Mouse (Mus musculus) liver, embryonic 14.5 days (tissue): ENCODE results near the gene Gadd45g.
A peak's percentile ranks its signal among the peaks of the same experiment; 100 is the strongest.

Experiments used
- CTCF ChIP-seq: IDR thresholded peaks from 2 replicates; pipeline ENCODE4 v1.5.1; 2016; ENCODE audit warnings: antibody characterized with exemption, low read depth, control low read depth
- EP300 ChIP-seq: IDR thresholded peaks from 2 replicates; pipeline ENCODE4 v1.6.1; 2016; ENCODE audit warnings: antibody characterized with exemption, low read depth

- TF ChIP-seq CTCF (peak; percentile 93), EP300 (no peak)
These were observed 7.0 kb upstream of the Gadd45g start for GRCm38 (mm10) chr13:51839250-51840026.
